Mouse (Mus musculus): ENCODE data around the gene Zfp652. TPM values are rescaled to one million over a fixed set of nuclear protein-coding genes. Genes with fewer than 3 reads are reported as not detected.
"Not testable (repeated sequence)": the region's sequence is repeated elsewhere in the genome, so short reads cannot be mapped to it uniquely, and the experiment has no call there.

Gene Zfp652
- polyA plus RNA-seq, 1 experiment from 2014 or later: 26.4 TPM

DNA sequence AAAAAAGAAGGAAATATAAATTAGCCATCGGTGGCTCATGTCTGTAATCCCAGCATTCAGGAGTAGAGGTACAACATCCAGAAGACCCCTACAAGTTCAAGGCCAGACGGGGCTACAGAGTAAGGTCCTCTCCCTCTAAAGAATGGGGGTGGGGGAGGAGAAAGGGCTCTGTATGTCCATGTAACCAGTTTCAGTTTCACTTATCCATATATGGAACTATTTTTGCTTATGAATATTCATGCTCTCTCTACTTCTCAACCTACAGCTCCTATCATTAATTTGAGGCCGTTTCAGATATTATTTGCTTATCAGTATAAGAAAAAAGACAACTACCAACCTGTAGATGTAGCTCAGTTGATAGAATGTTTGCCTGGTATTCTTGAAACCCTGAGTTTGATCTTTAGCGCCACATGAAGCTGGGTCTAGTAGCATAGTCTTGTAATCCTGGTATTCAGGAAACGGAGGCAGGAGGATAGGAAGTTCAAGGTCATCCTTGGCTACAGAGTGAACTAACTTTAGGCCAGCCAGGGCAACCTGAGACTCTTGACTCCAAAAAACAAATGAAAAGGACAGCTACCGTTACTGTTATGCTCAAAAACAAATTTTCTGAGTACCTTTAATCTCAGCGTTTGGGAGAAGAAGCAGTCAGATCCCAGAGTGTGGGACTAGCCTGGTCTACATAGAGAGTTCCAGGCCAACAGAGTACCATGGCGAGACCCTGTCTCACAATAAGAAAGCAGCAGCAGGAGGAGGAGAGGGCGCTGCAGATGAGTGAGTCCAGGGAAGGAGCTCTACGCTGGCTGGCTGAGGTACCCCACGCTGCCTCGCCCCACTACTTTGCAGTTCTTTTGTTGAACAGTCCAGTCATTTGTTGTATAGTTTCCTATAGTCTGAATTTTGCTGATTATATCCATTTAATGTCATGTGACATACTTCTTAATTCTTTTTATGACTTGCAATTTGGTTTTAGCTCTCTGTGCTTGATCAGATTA is 16.7 kb downstream of the Zfp652 start:
- no peaks in the 10 kb centered on the region for H3K27me3 ChIP-seq
- no peak for TF ChIP-seq CTCF (IDR thresholded peaks at IDR 0.05)
- no peak for DNase-seq (ENCODE audit: low read depth, low spot score)
- ChIA-PET CTCF (no interaction called here), POLR2A (no interaction called here)
- no peak for ATAC-seq
- in situ Hi-C loops (cut with MboI; ENCODE audit: low pct_unique_long_range_greater_than_20kb): no loop called here

GRCm38 (mm10) chr11:95734485-95734884 is 22.0 kb downstream of the Zfp652 start:
- no peak for ATAC-seq
- no peak for DNase-seq (ENCODE audit: low read depth, low spot score)
- in situ Hi-C loops (cut with MboI; ENCODE audit: low pct_unique_long_range_greater_than_20kb): no loop called here
- POLR2A ChIA-PET: no interaction called here
- CTCF ChIA-PET: no interaction called here
- no peaks in the 10 kb centered on the region for H3K27me3 ChIP-seq
- no peak for TF ChIP-seq CTCF (IDR thresholded peaks at IDR 0.05)

GRCm38 (mm10) chr11:95737811-95738210 is 25.3 kb downstream of the Zfp652 start:
- DNase-seq (ENCODE audit: low read depth, low spot score): no peak
- no peak for TF ChIP-seq CTCF (IDR thresholded peaks at IDR 0.05)
- ChIA-PET CTCF (no interaction called here), POLR2A (no interaction called here)
- no peaks in the 10 kb centered on the region for H3K27me3 ChIP-seq
- in situ Hi-C loops (cut with MboI; ENCODE audit: low pct_unique_long_range_greater_than_20kb): no loop called here
- ATAC-seq: no peak

DNA sequence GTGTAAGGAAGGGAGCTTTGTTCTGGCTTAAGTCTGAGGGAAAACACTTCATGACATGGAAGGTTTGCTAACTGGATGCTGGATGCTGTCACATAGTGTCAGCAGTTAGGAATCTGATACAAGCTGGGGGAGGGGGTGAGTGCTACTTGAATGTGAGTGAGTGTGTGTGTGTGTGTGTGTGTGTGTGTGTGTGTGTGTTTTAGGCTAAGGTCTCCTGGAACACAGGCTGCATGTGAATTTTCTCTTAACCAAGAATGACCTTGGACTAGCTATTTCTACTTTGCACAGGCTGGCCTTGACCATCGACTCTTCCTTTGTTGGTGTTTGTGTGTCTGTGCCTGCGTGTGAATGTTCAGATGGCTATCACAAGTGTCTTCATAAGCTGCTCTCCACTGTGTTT is 32.0 kb downstream of the Zfp652 start:
- no peak for DNase-seq (ENCODE audit: low read depth, low spot score)
- no peak for ATAC-seq
- CTCF ChIA-PET: no interaction called here
- POLR2A ChIA-PET: no interaction called here
- no peak for TF ChIP-seq CTCF (IDR thresholded peaks at IDR 0.05)
- in situ Hi-C loops (cut with MboI; ENCODE audit: low pct_unique_long_range_greater_than_20kb): no loop called here
- no peaks in the 10 kb centered on the region for H3K27me3 ChIP-seq

DNA sequence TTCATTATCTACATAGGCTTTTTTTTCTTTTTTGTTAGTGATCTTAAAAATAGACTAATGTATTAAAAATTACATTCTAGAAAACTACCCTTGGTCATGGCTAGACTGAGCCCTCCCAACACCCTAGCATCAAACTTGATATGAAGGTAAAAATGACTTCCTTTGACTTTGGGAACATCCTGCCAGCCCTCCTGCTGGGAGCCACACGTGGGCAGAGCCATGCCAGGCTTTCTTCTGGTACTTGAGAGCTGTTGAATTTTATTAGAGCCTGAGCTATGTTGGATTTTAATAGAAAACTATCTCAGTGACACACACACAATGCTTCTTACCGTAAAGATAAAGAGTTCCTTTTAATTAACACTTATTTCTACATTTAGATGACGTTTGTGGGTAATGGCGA is 34.3 kb downstream of the Zfp652 start:
- ChIA-PET POLR2A (no interaction called here), CTCF (interaction anchor here (1.0 kb wide), 1 partner anchor 12 kb away, joined by 3 read pairs; no protein-coding TSS in a partner anchor)
- in situ Hi-C loops (cut with MboI; ENCODE audit: low pct_unique_long_range_greater_than_20kb): no loop called here
- DNase-seq (ENCODE audit: low read depth, low spot score) (no peak), ATAC-seq (no peak)
- no peak for TF ChIP-seq CTCF (IDR thresholded peaks at IDR 0.05)
- H3K27me3 ChIP-seq: no peaks in the 10 kb centered on the region

DNA sequence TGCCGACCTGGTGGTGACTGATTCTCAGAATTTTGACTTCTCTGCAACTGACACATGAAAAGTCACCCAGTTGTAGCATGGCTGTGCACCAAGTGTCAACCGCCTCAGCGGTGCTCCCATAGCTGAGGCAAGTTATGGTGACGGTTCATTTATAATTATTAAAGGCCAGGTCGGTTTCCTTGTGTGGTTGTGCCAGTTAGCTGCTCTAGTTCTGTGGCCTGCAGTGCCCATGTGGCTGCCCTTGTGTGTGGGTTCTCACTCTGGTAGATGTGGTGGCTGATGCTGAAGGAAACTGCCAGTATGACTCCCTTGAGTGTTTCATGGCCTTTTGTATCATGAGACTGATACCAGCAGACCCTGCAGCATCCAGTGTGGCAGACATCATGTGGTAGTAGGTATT is 35.9 kb downstream of the Zfp652 start:
- DNase-seq (ENCODE audit: low read depth, low spot score) (no peak), ATAC-seq (no peak)
- no peak for TF ChIP-seq CTCF (IDR thresholded peaks at IDR 0.05)
- H3K27me3 ChIP-seq: no peaks in the 10 kb centered on the region
- POLR2A ChIA-PET: no interaction called here
- CTCF ChIA-PET: no interaction called here
- in situ Hi-C loops (cut with MboI; ENCODE audit: low pct_unique_long_range_greater_than_20kb): no loop called here

- in situ Hi-C loops (cut with MboI; ENCODE audit: low pct_unique_long_range_greater_than_20kb): loop anchor here (5.0 kb wide), 2 partner anchors 62 to 217 kb away; no protein-coding TSS in a partner anchor
These were observed 37.1 kb downstream of the Zfp652 start for GRCm38 (mm10) chr11:95749619-95750018.

DNA sequence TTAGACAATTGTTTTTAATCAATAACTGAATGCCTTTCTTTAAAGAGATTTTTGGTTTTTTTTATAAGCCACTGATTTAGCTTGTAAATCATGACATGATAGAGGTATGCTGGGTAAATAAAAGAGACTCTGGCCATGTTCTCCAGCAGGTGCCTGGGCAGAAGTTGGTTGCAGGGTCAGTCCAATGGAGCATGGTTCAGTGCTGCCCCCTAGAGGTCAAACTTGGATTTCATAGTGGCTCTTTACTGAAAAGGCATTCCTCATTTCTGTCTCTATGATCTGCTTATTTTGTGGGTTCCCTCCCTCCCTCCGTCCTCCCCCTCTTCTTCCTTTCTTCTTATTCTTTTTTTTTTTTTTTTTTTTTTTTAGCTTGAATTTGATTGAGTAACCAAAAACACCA is 38.5 kb downstream of the Zfp652 start:
- H3K27me3 ChIP-seq: no peaks in the 10 kb centered on the region
- in situ Hi-C loops (cut with MboI; ENCODE audit: low pct_unique_long_range_greater_than_20kb): loop anchor here (5.0 kb wide), 2 partner anchors 64 to 219 kb away; no protein-coding TSS in a partner anchor
- ChIA-PET POLR2A (interaction anchor here (0.6 to 1.0 kb wide), 3 partner anchors 14 to 1632 kb away, joined by 3 to 5 read pairs (median 5); no protein-coding TSS in a partner anchor), CTCF (interaction anchor here (0.7 to 2.2 kb wide), 15 partner anchors 11 to 219 kb away, joined by 3 to 32 read pairs (median 3); no protein-coding TSS in a partner anchor)
- DNase-seq (ENCODE audit: low read depth, low spot score) (no peak), ATAC-seq (no peak)
- TF ChIP-seq CTCF (IDR thresholded peaks at IDR 0.05): peak; percentile 93

More at GRCm38 (mm10) chr11:95749619-95750018, 37.1 kb downstream of the Zfp652 start:
- H3K27me3 ChIP-seq: no peaks in the 10 kb centered on the region
- ATAC-seq (no peak), DNase-seq (ENCODE audit: low read depth, low spot score) (no peak)
- ChIA-PET CTCF (interaction anchor here (0.9 kb wide), 1 partner anchor 59 kb away, joined by 5 read pairs; no protein-coding TSS in a partner anchor), POLR2A (no interaction called here)
- TF ChIP-seq CTCF (IDR thresholded peaks at IDR 0.05): no peak

DNA sequence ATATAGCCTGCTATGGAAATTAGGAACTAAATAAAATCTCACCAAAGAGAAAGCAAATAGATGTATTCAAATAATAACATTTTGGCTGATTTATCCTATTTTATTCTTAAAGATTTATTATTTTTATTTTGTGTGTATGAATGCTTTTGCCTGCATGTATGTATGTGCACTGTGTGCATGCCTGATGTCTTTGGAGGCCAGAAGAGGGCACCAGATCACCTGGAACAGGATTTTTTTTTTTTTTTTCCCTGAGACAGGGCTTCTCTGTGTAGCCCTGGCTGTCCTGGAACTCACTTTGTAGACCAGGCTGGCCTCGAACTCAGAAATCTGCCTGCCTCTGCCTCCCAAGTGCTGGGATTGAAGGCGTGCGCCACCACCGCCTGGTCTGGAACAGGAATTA is 42.7 kb downstream of the Zfp652 start:
- CTCF ChIA-PET; ATAC-seq; POLR2A ChIA-PET; H3K27me3 ChIP-seq; in situ Hi-C loops (cut with MboI; ENCODE audit: low pct_unique_long_range_greater_than_20kb); DNase-seq (ENCODE audit: low read depth, low spot score): not testable (repeated sequence)

- no peak for TF ChIP-seq CTCF (IDR thresholded peaks at IDR 0.05)
- no peaks in the 10 kb centered on the region for H3K27me3 ChIP-seq
- ChIA-PET POLR2A (no interaction called here), CTCF (interaction anchor here (1.2 to 1.3 kb wide), 2 partner anchors 18 to 25 kb away, joined by 3 to 4 read pairs; no protein-coding TSS in a partner anchor)
- DNase-seq (ENCODE audit: low read depth, low spot score) (no peak), ATAC-seq (no peak)
- in situ Hi-C loops (cut with MboI; ENCODE audit: low pct_unique_long_range_greater_than_20kb): no loop called here
These were observed 48.0 kb downstream of the Zfp652 start for GRCm38 (mm10) chr11:95760521-95760920.

DNA sequence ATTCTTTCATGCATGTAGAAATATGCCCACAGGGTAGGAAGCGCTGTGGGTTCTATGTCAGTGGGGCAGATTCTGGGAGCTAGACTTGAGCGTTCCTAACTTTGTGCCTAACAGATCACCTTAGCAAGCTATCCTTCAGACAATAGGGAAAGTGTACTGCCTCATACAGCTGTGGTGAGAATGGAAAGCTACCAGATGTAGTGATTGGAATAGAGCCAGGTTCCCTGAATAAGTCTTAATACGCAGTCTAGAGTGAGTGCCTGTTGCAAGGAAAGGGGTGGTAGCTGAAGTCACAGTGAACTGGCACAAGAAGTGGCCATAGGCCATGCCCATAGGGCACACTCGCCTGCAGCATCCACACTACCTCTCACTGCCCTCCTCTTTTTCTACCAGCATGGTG is 50.5 kb downstream of the Zfp652 start:
- CTCF ChIA-PET: interaction anchor here (1.5 to 1.8 kb wide), 2 partner anchors 12 to 78 kb away, joined by 6 to 8 read pairs; no protein-coding TSS in a partner anchor
- no peak for TF ChIP-seq CTCF (IDR thresholded peaks at IDR 0.05)
- in situ Hi-C loops (cut with MboI; ENCODE audit: low pct_unique_long_range_greater_than_20kb): no loop called here
- ATAC-seq (no peak), DNase-seq (ENCODE audit: low read depth, low spot score) (no peak)
- POLR2A ChIA-PET: no interaction called here
- no peaks in the 10 kb centered on the region for H3K27me3 ChIP-seq
